Mouse (Mus musculus): Measurements from ENCODE around the gene Lat. TPM values are rescaled to one million over a fixed set of nuclear protein-coding genes. Genes with fewer than 3 reads are reported as not detected.
"Not testable (repeated sequence)": the region's sequence is repeated elsewhere in the genome, so short reads cannot be mapped to it uniquely, and the experiment has no call there.

Gene Lat
- polyA plus RNA-seq, 1 experiment: 0.31 TPM

- TF ChIP-seq TAL1 (IDR thresholded peaks at IDR 0.05; ENCODE audit: low read length) (no peak), GATA1 (IDR thresholded peaks at IDR 0.05; ENCODE audit: low read length) (no peak)
- Histone ChIP-seq H3K4me3 (replicated peaks) (no peak overlapping the region), H3K4me1 (ENCODE audit: control insufficient read depth) (peaks cover 34% of the 10 kb centered on the region)
Observed at GRCm38 (mm10) chr7:126397822-126398221, 28.5 kb upstream of the Lat start.

GRCm38 (mm10) chr7:126397221-126397620 lies 27.9 kb upstream of the Lat start:
- peaks cover 34% of the 10 kb centered on the region for H3K4me1 ChIP-seq (ENCODE audit: control insufficient read depth)
- no peaks in the 10 kb centered on the region for H3K27me3 ChIP-seq (ENCODE audit: control insufficient read depth)
- TF ChIP-seq GATA1 (IDR thresholded peaks at IDR 0.05; ENCODE audit: low read length) (no peak), TAL1 (IDR thresholded peaks at IDR 0.05; ENCODE audit: low read length) (no peak)

More at GRCm38 (mm10) chr7:126397822-126398221, 28.5 kb upstream of the Lat start:
- no peaks in the 10 kb centered on the region for H3K9me3 ChIP-seq (ENCODE audit: control insufficient read depth, low read length)
- no peaks in the 10 kb centered on the region for H3K27me3 ChIP-seq (ENCODE audit: control insufficient read depth)
- H3K36me3 ChIP-seq (ENCODE audit: control insufficient read depth): peaks cover 23% of the 10 kb centered on the region

GRCm38 (mm10) chr7:126396298-126397119 lies 27.1 kb upstream of the Lat start, which contains the start of gene Nfatc2ip:
Gene Nfatc2ip, minus strand, starts transcription at chr7:126396737.
- Histone ChIP-seq H3K36me3 (ENCODE audit: control insufficient read depth) (peaks cover 33% of the 10 kb centered on the region), H3K4me3 (replicated peaks) (peak within 1 kb of the TSS; percentile 95), H3K27me3 (ENCODE audit: control insufficient read depth) (no peaks in the 10 kb centered on the region), H3K4me1 (ENCODE audit: control insufficient read depth) (peaks cover 34% of the 10 kb centered on the region), H3K9me3 (ENCODE audit: control insufficient read depth, low read length) (no peaks in the 10 kb centered on the region)
- TF ChIP-seq TAL1 (IDR thresholded peaks at IDR 0.05; ENCODE audit: low read length) (no peak), GATA1 (IDR thresholded peaks at IDR 0.05; ENCODE audit: low read length) (peak; percentile 67)

More at GRCm38 (mm10) chr7:126397221-126397620, 27.9 kb upstream of the Lat start:
- Histone ChIP-seq H3K36me3 (ENCODE audit: control insufficient read depth) (peaks cover 26% of the 10 kb centered on the region), H3K4me3 (replicated peaks) (peak overlapping the region; percentile 95), H3K9me3 (ENCODE audit: control insufficient read depth, low read length) (no peaks in the 10 kb centered on the region)

GRCm38 (mm10) chr7:126392086-126392884 lies 22.9 kb upstream of the Lat start:
- H3K27me3 ChIP-seq (ENCODE audit: control insufficient read depth); H3K9me3 ChIP-seq (ENCODE audit: control insufficient read depth, low read length); H3K4me3 ChIP-seq (replicated peaks): not testable (repeated sequence)
- peaks cover 76% of the 10 kb centered on the region for H3K36me3 ChIP-seq (ENCODE audit: control insufficient read depth)
- H3K4me1 ChIP-seq (ENCODE audit: control insufficient read depth): peaks cover 26% of the 10 kb centered on the region

- Histone ChIP-seq H3K9me3 (ENCODE audit: control insufficient read depth, low read length) (no peaks in the 10 kb centered on the region), H3K4me1 (ENCODE audit: control insufficient read depth) (peaks cover 7% of the 10 kb centered on the region), H3K36me3 (ENCODE audit: control insufficient read depth) (peaks cover 85% of the 10 kb centered on the region), H3K4me3 (replicated peaks) (no peak overlapping the region), H3K27me3 (ENCODE audit: control insufficient read depth) (no peaks in the 10 kb centered on the region)
- TF ChIP-seq GATA1 (IDR thresholded peaks at IDR 0.05; ENCODE audit: low read length) (no peak), TAL1 (IDR thresholded peaks at IDR 0.05; ENCODE audit: low read length) (no peak)
Observed at GRCm38 (mm10) chr7:126388185-126388584, 18.8 kb upstream of the Lat start.

GRCm38 (mm10) chr7:126383565-126383964 lies 14.2 kb upstream of the Lat start:
- TF ChIP-seq GATA1 (IDR thresholded peaks at IDR 0.05; ENCODE audit: low read length) (no peak), TAL1 (IDR thresholded peaks at IDR 0.05; ENCODE audit: low read length) (no peak)

GRCm38 (mm10) chr7:126377278-126378158 lies 8.1 kb upstream of the Lat start, which contains the start of gene Spns1:
Gene Spns1, minus strand, starts transcription at chr7:126377450.
- peaks cover 39% of the 10 kb centered on the region for H3K4me1 ChIP-seq (ENCODE audit: control insufficient read depth)
- H3K27me3 ChIP-seq (ENCODE audit: control insufficient read depth): no peaks in the 10 kb centered on the region
- no peaks in the 10 kb centered on the region for H3K9me3 ChIP-seq (ENCODE audit: control insufficient read depth, low read length)

More at GRCm38 (mm10) chr7:126383565-126383964, 14.2 kb upstream of the Lat start:
- Histone ChIP-seq H3K27me3 (ENCODE audit: control insufficient read depth) (no peaks in the 10 kb centered on the region), H3K9me3 (ENCODE audit: control insufficient read depth, low read length) (no peaks in the 10 kb centered on the region), H3K4me3 (replicated peaks) (no peak overlapping the region), H3K4me1 (ENCODE audit: control insufficient read depth) (peaks cover 7% of the 10 kb centered on the region), H3K36me3 (ENCODE audit: control insufficient read depth) (peaks cover 43% of the 10 kb centered on the region)

GRCm38 (mm10) chr7:126376903-126377277 lies 7.5 kb upstream of the Lat start:
- no peak for TF ChIP-seq GATA1 (IDR thresholded peaks at IDR 0.05; ENCODE audit: low read length)
- no peak for TF ChIP-seq TAL1 (IDR thresholded peaks at IDR 0.05; ENCODE audit: low read length)
- Histone ChIP-seq H3K4me3 (replicated peaks) (peak overlapping the region; percentile 64), H3K36me3 (ENCODE audit: control insufficient read depth) (peaks cover 32% of the 10 kb centered on the region), H3K9me3 (ENCODE audit: control insufficient read depth, low read length) (no peaks in the 10 kb centered on the region), H3K4me1 (ENCODE audit: control insufficient read depth) (peaks cover 39% of the 10 kb centered on the region), H3K27me3 (ENCODE audit: control insufficient read depth) (no peaks in the 10 kb centered on the region)

More at GRCm38 (mm10) chr7:126377278-126378158, 8.1 kb upstream of the Lat start, which contains the start of gene Spns1:
- Histone ChIP-seq H3K36me3 (ENCODE audit: control insufficient read depth) (peaks cover 26% of the 10 kb centered on the region), H3K4me3 (replicated peaks) (peak within 1 kb of the TSS; percentile 64)
- TF ChIP-seq TAL1 (IDR thresholded peaks at IDR 0.05; ENCODE audit: low read length): no peak
- TF ChIP-seq GATA1 (IDR thresholded peaks at IDR 0.05; ENCODE audit: low read length): no peak

Measured in erythroblast, embryonic 14.5 days (primary cell).